Mouse (Mus musculus): Measurements from ENCODE around the gene Ifitm2.

Gene Ifitm2

GRCm38 (mm10) chr7:140907131-140907530 is 48.7 kb downstream of the Ifitm2 start:
- no peak for DNase-seq (ENCODE audit: low read depth, low spot score)

DNA sequence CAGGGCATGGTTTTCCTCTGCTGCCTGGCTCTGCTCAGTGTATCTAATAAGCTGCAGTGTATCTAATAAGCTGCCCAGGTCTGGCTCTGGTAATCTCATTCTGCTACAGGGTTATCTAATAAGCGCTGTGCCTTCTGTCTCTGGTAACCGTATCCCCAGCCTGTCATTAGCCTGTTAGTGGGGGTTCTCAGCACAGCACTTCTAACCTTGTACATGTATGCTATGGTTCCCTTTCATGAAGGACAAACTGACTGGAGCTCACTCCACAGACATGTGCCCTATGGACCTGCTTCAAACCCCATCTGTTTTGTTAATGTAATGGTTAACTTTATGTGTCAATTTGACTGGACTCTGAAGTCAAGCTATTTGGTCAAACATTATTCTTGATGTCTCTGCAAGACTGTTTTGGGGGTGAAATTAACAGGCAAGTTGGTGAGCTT is 50.1 kb downstream of the Ifitm2 start:
- DNase-seq (ENCODE audit: low read depth, low spot score): no peak
